Mouse (Mus musculus): Measurements from ENCODE around the gene Slc10a2. TPM values are rescaled to one million over a fixed set of nuclear protein-coding genes. Genes with fewer than 3 reads are reported as not detected.

Gene Slc10a2
- not detected for polyA plus RNA-seq (2015; fragmentation: Illumina TruSeq; extraction: RNeasy Lipid Tissue Mini Kit (QIAGEN cat#74804); ENCODE audit: insufficient read depth, low read depth, low replicate concordance)

GRCm38 (mm10) chr8:5105186-5105585 is at the start of gene Slc10a2:
Gene Slc10a2, minus strand, starts transcription at chr8:5105351.

